Mouse (Mus musculus): ENCODE measurements at regions not wholly inside any gene's neighbourhood (a gene's known extent, or its start where the extent isn't known, plus 50 kb on each side); places are given as distances from the start of the nearest gene placed in this dataset.

DNA sequence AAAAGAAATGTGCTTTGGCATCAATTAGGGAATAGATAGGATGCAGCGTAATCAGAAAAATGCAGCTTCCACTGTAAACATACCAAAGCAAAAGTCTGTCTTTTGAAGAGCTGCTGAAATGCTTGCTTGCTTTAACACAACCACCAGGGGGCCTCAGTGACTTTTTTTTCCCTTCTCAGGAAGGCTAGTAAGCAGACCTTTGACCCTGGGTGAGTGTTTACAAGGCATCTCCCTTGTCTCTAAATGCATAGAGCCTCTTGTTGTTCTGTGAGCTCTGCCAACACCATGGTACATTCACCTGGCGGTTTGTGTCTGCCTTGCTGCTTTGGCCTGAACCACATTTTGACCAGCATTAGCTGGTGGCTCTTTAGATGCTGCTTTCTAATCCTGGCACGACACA is 191.9 kb upstream of the C9orf72 start:
- peak; percentile 38 for DNase-seq

DNA sequence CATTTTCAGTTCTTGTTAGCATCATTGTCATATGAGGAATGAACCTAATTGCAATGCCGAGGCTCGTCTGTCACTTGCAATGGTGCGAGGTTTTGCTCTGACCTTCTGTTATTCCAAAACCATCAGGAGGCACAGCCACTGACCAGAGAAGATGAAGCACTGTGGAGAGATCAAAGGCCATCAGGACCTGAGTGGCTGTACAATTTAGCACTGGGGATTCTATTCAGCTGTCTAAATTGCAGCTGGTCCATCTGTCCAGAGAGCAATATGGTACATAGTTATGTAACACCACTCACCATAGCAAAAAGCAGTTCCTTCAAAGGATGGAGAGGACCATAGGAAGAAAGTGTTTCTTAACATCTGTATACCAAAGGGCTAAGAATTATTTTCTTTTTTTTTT is 187.5 kb upstream of the C9orf72 start:
- no peak for DNase-seq

DNA sequence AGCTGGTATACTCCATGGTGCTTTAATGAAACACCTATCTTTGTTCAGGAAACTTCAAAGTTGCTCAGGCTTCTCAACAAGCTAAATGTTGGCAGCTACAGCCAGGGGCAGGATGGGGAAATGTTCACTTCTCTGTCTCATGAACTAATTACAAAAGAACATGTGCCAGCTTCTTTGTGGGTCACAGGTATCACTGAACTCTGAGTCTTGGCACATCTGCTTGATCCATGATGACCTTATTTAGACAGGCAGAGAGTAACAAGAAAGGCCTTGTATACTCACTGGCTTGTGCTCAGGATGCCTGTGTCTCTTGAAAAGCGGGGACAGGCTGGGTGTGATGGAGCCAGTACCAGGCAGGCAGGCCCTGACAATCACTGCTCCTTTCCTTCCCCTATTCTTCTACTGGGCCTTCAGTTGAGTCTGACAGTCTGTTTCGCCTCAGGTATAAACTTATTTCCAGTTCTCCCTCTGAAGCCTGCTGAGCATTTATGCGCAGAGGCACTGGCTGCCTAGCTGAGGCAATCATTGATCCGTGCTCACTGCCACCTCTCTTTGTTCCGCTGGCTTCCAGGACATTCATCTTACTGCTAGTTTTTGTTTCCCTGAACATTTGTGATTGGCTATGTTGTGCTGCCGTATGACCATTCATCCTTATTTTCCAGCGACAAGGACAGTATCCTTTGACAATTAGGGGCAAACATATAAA is 179.5 kb upstream of the C9orf72 start:
- DNase-seq: no peak

DNA sequence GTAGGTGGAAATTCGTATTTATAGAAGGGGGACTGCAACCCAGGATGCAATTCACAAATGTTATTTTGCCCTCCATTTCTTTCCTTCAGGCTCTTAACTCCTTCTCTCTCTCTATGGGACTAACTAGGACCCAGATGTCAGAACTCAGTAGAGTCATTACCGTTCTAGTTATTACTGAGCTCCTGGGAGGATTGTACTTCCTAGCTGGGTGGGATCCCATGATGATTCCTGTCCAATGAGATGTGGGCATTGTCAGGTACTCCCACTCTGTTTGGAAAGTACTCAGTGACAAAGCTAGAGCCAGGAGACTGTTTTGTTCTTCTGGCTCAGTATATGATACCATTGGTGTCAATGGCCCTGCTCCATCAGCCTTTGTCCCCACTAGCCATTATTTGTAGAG is 178.1 kb upstream of the C9orf72 start:
- DNase-seq: no peak

DNA sequence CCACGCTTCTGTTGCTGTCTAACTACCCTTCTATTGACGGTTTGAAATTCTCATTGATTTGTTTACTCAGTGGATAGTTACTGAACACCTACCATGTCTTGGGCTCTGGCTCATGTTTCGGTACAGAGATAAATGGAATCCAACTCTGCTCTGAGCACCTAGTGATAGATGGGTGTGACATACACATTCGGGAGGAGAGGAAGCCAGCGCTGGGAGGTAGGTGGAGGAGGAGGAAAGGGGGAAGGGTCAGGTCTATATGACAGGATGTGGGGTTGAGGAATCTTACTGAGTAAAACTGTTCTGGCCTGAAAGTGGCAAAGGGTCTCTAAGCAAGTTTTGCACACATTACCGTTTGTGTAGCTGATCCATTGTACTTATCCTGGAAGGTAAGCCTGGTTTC is 177.6 kb upstream of the C9orf72 start:
- DNase-seq: no peak

DNA sequence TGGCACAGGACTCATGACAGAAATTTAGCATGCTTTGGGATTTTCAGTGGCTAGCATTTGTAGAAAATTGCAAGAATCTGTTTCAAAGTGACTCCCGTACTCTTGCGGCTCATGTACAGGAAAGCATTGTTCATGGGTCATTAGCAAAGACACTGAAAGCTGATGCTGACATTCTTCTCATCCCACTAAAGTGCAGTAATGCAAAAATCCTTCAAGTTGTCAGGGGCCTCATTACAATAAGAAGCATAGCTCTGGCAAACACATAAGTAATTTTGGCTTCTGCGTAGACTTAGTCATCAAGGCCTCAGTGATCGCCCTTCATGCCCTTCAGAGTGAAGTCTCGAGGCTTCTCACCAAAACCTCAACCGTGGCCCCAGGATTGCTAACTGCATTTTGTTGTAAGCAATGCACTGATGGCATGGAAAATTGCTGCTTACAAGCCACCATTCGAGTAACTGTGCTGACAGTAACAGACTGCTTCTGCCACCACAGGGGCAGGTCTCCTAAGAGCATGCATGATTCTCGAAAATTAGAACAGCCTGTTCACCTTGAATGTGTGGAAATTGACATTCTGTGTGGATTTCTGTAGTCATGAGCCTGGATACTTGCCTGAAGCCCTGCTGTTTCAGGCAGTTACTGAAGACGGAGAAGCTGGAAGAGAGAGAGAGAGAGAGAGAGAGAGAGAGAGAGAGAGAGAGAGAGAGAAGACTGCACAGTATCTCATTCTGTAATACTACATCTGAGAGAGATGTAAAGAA is 176.6 kb upstream of the C9orf72 start:
- no peak for DNase-seq

DNA sequence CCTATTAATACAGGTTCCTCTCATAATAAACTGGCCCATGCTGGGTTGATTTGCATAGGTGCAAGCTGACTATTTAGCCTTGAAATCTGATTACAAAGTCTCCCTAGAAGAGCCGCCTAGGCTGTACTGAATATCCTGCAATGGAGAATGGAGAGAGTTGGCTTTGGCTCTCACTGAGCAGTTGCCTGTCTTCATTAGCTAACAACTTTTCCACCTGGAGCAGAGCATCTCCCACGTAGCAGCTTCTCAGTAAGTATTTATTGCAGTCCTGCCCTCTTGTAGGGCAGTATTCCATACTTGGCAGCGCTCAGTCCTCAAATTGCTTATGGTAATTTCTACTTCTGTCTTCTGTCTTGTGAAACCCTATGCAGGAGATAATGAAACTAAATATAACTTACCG is 175.8 kb upstream of the C9orf72 start:
- no peak for DNase-seq

DNA sequence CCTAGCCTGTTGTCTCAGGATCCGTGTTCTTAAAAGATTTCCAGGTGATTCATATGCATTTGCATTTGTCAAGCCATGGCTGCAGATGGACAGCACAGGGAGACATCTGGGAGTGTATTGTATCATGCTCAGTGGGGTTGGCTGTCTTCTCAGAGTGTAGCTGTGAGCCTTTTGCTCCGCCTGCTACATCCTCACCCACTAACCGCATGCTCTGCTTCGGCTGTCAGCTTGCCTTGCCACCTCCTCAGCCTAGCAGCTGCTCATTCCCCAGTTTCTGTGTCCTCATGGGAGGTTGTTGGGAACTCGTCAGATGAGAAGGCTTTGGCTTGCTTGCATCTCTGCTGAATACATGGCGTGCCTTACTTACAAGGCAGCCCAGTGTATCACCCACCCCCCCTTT is 174.5 kb upstream of the C9orf72 start:
- DNase-seq: no peak

DNA sequence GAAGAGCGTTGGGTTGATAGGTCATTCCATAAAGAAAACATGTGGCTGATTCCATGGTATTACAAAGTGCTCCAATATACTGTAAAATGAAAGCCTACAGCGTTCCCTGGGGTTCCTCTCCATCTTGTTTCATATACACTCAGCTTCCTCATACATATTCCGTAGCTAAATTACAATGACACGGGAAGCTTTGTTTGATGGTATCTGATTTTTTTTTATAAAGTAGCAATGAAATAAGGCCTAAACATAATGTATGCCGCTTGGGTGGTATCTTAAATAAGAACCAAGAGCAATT is 169.6 kb upstream of the C9orf72 start:
- DNase-seq: no peak

DNA sequence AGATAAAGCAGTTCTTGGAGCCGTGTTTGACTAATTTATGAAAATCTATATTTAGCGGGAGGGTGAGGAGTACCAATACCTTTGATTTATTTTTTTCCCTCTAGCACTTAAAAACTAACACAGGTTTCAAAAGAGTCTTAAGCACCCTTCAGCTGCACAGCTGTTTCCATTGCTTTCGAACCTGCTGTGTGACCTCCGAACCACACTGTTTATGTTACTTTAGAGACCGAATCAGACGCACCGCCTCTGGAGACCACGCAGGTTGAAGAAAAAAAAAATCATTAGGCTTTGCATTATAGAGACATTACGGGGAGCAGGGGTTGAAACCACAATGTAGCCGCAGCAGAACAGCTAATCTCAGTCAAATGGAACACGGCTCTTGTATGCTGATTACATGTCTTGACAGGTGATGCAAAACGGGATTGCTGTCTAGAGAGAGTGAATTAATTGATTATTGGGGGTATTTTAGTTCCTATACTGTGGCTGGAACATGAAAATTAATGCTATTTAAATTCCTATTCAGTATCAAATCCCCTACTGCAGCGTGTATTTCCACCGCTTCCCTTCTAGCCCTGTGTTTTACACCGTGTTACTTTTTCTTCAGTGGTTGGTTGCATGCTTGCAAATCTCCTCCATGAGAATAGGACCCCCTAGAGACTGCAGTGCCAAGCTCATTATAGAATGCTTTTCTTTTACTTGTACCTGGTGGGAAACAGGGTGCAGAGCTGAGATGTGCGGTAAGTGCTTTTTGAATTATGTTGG is 169.0 kb upstream of the C9orf72 start:
- DNase-seq: no peak

DNA sequence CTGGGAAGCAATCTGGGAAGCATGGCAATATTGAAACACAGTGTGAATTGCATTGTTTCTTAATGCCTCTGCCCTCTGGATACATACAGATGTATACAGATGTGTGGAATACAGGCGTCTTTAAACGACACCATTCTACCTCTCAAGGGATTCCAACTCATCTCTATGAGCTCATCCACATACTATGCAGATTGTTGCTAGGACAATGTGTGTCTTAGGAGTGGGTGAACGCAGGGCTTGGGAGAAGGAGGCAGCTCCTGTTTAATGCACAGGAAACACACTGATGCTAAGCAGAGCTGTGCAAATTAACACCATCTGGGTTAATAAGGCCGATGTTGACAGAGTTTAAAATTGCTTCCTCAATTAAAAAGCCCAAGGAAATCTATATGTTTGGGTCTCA is 149.8 kb upstream of the C9orf72 start:
- DNase-seq: no peak

DNA sequence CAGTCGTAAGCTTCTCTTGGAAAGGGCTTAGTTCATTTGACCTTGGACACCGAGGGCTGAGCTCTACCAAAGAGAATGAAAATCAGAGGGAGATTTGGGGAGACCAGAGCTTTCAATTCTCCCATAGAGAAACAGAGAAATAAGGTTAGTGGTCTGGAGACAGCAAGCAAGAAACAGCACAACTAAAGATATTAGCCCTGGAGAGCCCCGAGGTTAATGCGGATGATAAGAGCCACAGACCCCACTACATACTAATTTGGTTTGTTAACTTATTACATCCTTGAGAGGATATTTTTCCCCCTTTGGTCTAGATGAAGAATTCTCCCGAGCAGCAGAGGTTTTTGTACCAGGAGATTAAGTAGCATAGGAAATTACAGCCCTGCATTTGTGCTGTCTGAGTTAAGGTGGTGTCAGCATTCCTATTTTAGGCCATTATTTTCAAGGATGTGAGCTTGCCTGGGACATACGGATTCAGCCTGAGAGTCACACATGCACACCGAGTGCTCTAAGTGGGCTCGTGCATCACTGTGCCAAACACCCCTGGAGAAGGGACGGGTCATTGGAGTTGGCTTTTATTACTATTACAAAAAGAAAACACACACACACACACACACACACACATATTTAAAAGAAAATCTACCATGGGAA is 147.4 kb upstream of the C9orf72 start:
- DNase-seq: no peak

DNA sequence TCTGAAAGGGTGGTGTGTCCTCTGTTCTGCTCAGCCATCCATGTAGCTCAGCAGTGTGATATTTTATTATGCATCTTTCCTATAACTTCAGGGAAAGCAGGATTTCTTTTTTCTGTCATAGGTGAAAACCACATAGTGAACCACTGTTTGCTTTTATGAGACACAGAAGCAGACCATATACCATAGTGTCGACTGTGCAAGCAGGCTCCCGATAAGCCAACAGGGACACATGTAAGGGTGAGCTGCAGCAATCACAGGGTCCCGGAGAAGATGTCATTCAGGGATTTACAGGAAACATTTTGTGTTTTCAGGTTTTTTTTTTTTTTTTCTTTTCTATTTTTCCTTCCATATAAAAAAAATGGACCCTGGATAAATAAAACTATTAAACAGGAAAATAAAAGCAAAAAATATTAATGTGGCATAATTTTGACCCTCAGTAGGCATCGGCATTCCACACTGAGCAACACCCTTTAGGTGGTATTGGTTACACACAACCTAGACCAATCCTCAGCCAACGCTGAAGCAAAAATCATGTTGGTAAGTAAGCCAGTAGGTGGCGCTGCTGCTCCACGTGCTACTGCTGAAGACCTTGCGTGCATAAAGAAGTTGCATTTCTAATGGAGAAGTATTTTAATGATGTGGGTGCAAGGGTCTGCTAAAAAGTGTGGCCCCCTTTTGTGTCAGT is 146.7 kb upstream of the C9orf72 start:
- DNase-seq: peak; percentile 78

DNA sequence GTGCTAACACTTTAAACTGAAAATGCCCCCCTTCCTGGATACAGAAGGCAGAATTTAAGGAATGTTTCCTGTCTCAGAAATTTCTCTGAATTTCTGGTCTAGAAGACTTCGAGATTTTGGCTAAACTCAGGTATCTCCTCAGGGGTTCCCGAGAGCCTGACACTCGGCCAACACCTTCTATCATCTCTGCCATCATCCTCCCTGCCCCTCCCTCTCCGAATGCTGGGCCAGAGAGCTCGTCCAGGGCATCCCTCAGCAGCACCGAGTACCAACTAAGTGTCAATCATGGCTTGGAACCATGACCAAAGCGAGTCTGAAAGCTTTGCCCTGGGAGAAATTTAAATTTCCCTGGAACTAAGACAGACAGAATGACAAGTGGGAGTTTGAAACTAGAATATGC is 138.2 kb upstream of the C9orf72 start:
- no peak for DNase-seq

DNA sequence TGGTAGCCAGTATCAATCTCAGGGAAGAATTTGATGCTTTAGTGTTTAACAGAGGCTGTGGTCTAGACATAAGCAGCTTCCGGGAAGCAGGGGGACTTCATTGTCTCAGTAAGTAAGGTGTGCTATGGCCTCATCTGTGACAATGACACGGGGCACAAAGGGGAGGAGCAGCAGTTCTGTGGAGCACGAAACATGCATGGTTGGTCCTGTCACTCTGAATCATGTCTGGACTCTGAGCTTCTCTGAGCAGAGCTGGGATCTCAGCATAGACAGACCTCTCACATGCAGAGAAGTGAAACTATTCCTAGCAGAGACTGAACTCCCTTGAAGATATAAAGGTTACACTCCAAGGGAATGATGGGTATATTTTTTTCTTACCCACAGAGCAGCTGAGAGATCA is 136.2 kb upstream of the C9orf72 start:
- no peak for DNase-seq

DNA sequence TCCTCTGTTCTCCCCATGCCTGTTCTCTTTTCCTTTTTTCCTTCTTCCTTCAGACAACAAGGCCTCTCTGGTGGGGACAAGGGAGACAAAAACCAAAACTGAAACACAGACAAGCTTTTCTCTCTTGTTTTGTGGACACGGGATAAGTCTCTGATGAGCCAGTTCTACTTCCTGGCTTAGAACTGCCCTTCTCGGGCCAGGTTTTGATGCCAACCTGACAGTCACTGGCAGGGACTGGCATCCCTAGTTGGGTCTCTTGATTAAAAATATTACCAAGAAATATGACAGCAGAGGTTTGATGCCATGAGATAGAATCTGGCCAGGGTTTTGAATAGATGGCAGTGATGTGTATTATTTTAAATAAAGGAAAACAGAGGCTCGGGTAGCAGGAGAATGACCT is 133.4 kb upstream of the C9orf72 start:
- no peak for DNase-seq

DNA sequence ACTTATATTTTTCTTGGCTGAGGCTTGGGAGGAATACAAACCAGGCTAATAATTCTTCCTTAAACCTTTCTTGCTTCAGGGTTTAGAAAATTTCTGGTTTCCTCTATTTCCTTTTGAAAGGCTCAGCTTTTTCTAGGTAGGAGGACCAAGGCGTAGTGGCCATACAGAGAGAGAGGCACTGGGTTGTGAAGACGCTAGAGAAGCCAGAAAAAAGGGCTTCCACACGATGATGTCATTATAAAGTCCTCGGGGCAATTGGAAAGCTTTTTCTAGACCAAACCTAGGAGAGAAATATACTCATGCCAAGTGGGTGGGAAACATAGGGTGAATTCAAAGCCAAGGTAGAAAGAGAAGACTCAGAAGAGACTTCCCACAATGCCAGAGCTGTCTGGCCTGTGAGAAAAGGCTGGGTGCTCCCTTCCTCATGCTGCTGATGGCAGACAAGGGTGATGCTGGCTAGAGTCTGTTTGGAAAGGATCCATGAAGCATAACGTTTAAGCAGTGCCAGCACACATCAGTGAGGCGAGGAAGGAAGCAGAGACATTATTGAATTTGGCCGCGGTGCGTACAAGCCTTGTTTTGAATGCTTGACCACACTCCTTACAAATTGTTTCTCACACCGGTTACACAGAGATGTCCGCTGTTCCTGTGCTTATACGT is 131.1 kb upstream of the C9orf72 start:
- DNase-seq: no peak

DNA sequence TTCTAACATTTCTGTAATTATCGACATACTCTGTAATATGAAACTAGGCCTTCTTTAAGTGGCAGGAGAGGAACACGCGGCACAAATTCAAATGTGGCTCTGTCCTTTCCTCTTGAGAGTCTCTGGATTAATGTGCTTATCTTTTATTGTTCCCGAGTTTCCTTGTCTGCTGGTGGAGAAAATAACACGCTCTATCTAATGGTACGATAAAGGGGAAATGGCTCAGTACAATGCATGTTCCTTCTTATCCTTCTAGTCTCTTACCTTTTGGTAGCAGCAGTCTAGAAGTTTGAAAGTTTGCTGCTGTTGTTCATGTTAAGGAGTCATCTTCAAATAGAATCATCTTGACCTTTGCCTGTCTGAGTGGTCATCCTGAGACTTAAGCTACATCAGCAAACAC is 130.1 kb upstream of the C9orf72 start:
- no peak for DNase-seq

DNA sequence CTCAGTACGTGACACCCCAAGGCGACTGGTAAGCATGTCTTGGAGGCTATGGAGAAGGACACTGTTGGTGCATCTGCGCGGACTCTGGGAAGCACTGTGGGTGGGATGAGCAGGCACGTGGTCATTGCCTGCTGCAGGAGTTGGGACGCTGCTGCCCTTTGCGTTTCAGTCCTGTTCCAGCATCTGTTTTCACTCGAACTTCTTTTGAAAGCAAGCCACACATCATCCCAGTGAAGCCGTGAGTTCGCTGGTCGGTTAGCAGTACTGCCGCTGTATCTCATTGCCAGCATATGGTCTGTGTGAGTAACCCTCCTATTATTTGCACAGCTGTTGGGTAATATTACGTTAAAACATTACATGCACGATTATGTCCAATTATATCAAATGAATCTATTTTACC is 128.1 kb upstream of the C9orf72 start:
- no peak for DNase-seq

DNA sequence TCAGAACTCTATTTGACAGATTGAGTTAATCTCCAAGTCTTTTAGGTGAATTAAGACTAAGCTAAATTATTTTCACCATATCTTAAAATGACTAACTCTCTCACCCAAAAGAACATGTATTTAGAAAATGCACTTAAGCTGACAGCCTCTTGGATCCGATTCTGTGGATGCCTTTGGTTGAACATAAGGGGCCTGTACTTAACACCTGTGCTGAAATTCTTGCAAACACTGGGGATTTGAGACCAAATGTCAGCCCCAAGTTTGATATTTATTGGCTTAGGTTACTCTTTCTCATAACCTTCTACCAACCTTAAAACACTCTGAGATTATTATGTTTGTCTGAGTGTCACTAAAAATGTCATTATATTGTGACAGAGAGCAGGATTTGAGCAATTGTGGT is 126.6 kb upstream of the C9orf72 start:
- no peak for DNase-seq

DNA sequence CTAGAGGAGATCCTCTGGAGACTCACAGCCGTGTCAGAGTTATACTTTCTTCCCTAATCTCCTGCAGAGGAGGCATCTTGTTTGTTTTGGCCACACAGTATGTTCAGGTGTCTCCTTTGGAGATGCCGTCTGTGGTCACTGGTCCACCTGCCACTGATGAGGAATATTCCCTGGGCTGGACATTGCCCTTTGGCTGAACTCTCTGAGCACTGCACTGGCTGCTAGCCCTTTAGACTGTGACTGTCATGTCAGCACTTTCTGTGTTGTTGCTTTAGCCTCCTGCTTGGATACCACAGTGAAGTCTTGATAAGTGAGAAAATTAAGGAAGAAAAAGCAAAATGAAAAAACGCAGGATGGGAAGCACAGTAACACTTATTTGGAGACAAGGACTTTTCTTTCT is 124.5 kb upstream of the C9orf72 start:
- DNase-seq: no peak

DNA sequence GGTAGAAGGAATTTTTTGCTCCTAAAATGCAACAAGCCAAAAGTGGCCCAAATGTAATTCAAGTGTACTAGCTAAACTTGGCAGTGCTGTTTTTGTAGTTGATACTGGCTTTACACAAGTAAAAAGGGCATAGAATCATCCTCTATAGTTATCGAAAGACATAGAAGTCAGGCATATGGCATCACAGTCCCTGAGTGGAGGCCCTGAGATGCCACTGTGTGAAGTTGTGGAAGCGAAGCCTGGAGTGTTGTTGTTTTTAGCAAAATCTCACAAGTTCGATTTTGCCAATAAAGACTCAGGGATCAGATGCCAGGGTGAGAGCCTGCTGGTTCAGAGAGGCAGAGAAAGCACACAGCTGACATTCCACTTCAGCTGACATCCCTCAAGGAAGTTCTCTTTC is 121.6 kb upstream of the C9orf72 start:
- DNase-seq: no peak

DNA sequence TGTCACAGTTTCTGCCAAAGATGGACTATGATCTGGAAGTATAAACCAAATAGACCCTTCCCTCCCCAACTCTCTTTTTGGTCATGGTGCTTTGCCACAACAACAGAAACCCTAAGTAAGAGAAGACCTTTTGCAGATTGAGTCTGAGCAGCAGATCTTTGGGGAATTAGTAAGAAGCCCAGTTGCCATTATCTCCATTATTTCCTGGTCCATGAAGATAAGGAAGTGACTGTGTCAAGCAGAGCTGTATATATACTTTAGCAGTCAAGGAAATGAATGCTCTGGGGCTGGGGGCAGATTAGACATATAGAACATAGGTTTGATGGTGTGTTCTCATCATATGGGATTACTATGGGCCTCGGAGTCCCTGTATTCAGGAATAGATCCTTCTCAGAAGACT is 117.8 kb upstream of the C9orf72 start:
- no peak for DNase-seq
